Mouse (Mus musculus) intestine, postnatal 0 days (tissue): ENCODE results near the gene Ints1. TPM values are rescaled to one million over a fixed set of nuclear protein-coding genes. Genes with fewer than 3 reads are reported as not detected.
A peak's percentile ranks its signal among the peaks of the same experiment; 100 is the strongest.

Source experiments
- ATAC-seq: fragments of 200-750 bp; cut with Nextera tagmentation; 2 replicates; pipeline ENCODE4 v1.8.0; 2017; ENCODE audit warnings: mild to moderate bottlenecking, moderate TSS enrichment, moderate library complexity
- H3K27ac ChIP-seq: fragments of 300-500 bp; sonication (generic); 2 replicates; pipeline ENCODE4 v1.5.1; 2014; ENCODE audit warnings: mild to moderate bottlenecking, low read depth, low read length, moderate library complexity
- H3K27me3 ChIP-seq: fragments of 300-500 bp; sonication (generic); replicated peaks from 2 replicates; pipeline ENCODE4 v1.6.1; 2014; ENCODE audit warnings: low read length, mixed read lengths; ENCODE audit not compliant: control insufficient read depth, insufficient read depth
- H3K36me3 ChIP-seq: fragments of 300-500 bp; sonication (generic); 2 replicates; pipeline ENCODE4 v1.6.1; 2014; ENCODE audit warnings: mild to moderate bottlenecking, moderate library complexity; ENCODE audit not compliant: control insufficient read depth, insufficient read depth
- H3K4me1 ChIP-seq: fragments of 300-500 bp; sonication (generic); replicated peaks from 2 replicates; pipeline ENCODE4 v1.6.1; 2014; ENCODE audit warnings: antibody characterized with exemption, low read length, mixed read lengths; ENCODE audit not compliant: control insufficient read depth, insufficient read depth
- H3K4me2 ChIP-seq: fragments of 300-500 bp; sonication (generic); replicated peaks from 2 replicates; pipeline ENCODE4 v1.6.1; 2014; ENCODE audit warnings: low read depth, mild to moderate bottlenecking, moderate library complexity
- H3K4me3 ChIP-seq: fragments of 300-500 bp; sonication (generic); 2 replicates; pipeline ENCODE4 v1.5.1; 2014; ENCODE audit warnings: low read depth, low read length
- H3K9ac ChIP-seq: fragments of 300-500 bp; sonication (generic); 2 replicates; pipeline ENCODE4 v1.6.1; 2014; ENCODE audit warnings: mild to moderate bottlenecking, low read depth, low read length
- H3K9me3 ChIP-seq: fragments of 300-500 bp; sonication (generic); 2 replicates; pipeline ENCODE4 v1.6.1; 2016; ENCODE audit warnings: mixed run types; ENCODE audit not compliant: control insufficient read depth
- CTCF ChIP-seq: sonication (generic); IDR thresholded peaks from 2 replicates; pipeline ENCODE4 v1.5.1; 2016; ENCODE audit warnings: low read depth, mild to moderate bottlenecking, control low read depth, antibody characterized with exemption, moderate library complexity
- WGBS: fragments of 180-500 bp; shearing (Covaris S2); extraction: QIAGEN DNeasy Blood & Tissue Kit; methylation state at CpG from one replicate; pipeline ENCODE4 v1.1.7; 2014; 5-methylcytosine and 5-hydroxymethylcytosine counted together
- polyA plus RNA-seq: library from polyadenylated mRNA; unstranded; fragments of >200 nt; fragmentation: Nextera tagmentation; extraction: Ambion mirVana; gene quantifications from 2 replicates; pipeline ENCODE4 v1.2.1, GENCODE M21; 2015

Ints1 gene
- polyA plus RNA-seq, 1 experiment from 2014 or later = 9.9 TPM

- Histone ChIP-seq H3K27me3 (no peaks in the 10 kb centered on the region), H3K4me3 (no peak overlapping the region), H3K9ac (0 out of 2 replicates have a peak overlapping the region, but pooled peaks have one; percentile 18), H3K9me3 (no peaks in the 10 kb centered on the region), H3K4me1 (peaks cover 27% of the 10 kb centered on the region), H3K27ac (peak overlapping the region; percentile 60; the same call in 1 of the 2 replicates), H3K36me3 (no peaks in the 10 kb centered on the region), H3K4me2 (peak overlapping the region; percentile 18)
- WGBS = 47% methylated on average over 8 of the region's 8 CpGs
- no peak for TF ChIP-seq CTCF
- no peak for ATAC-seq
These were observed 44.6 kb downstream of the Ints1 start for GRCm38 (mm10) chr5:139730712-139731486.

GRCm38 (mm10) chr5:139727261-139727660 is 48.2 kb downstream of the Ints1 start:
- Histone ChIP-seq H3K9ac (no peak overlapping the region), H3K9me3 (no peaks in the 10 kb centered on the region), H3K27me3 (no peaks in the 10 kb centered on the region), H3K36me3 (no peaks in the 10 kb centered on the region), H3K4me2 (no peak overlapping the region), H3K4me1 (peaks cover 5% of the 10 kb centered on the region), H3K27ac (no peak overlapping the region), H3K4me3 (no peak overlapping the region)
- TF ChIP-seq CTCF = no peak
- no peak for ATAC-seq
- 67% methylated on average over 11 of the region's 11 CpGs for WGBS

- H3K27ac ChIP-seq = no peak overlapping the region
- ATAC-seq = no peak; the same call in 1 of the 2 replicates
- H3K4me2 ChIP-seq = no peak overlapping the region
- peaks cover 5% of the 10 kb centered on the region; the same call in 1 of the 2 replicates for H3K36me3 ChIP-seq
- no peaks in the 10 kb centered on the region for H3K9me3 ChIP-seq
- no peak overlapping the region for H3K9ac ChIP-seq
- no peak overlapping the region for H3K4me3 ChIP-seq
- 69% methylated on average over 3 of the region's 3 CpGs for WGBS
- no peaks in the 10 kb centered on the region for H3K27me3 ChIP-seq
- TF ChIP-seq CTCF = no peak
- peaks cover 5% of the 10 kb centered on the region for H3K4me1 ChIP-seq
These were observed 49.3 kb downstream of the Ints1 start for GRCm38 (mm10) chr5:139726186-139726585.

GRCm38 (mm10) chr5:139724336-139725116 is 50.9 kb downstream of the Ints1 start:
- no peak overlapping the region for H3K9ac ChIP-seq
- no peak overlapping the region for H3K4me3 ChIP-seq
- H3K27ac ChIP-seq = no peak overlapping the region
- WGBS = 55% methylated on average over 10 of the region's 10 CpGs
- no peaks in the 10 kb centered on the region for H3K9me3 ChIP-seq
- no peak for TF ChIP-seq CTCF
- H3K4me1 ChIP-seq = no peaks in the 10 kb centered on the region
- H3K27me3 ChIP-seq = no peaks in the 10 kb centered on the region
- H3K4me2 ChIP-seq = no peak overlapping the region
- H3K36me3 ChIP-seq = peaks cover 5% of the 10 kb centered on the region; the same call in 1 of the 2 replicates
- no peak for ATAC-seq

- Histone ChIP-seq H3K9ac (no peak overlapping the region), H3K4me2 (no peak overlapping the region), H3K9me3 (no peaks in the 10 kb centered on the region), H3K4me3 (no peak overlapping the region), H3K4me1 (no peaks in the 10 kb centered on the region), H3K27ac (no peak overlapping the region), H3K27me3 (no peaks in the 10 kb centered on the region), H3K36me3 (peaks cover 5% of the 10 kb centered on the region; the same call in 1 of the 2 replicates)
- no peak for ATAC-seq
- 70% methylated on average over 9 of the region's 9 CpGs for WGBS
- TF ChIP-seq CTCF = no peak
These were observed 52.4 kb downstream of the Ints1 start for GRCm38 (mm10) chr5:139723113-139723512.

- Histone ChIP-seq H3K4me3 (no peak overlapping the region), H3K27ac (no peak overlapping the region), H3K4me1 (no peaks in the 10 kb centered on the region), H3K4me2 (no peak overlapping the region), H3K9me3 (no peaks in the 10 kb centered on the region), H3K27me3 (no peaks in the 10 kb centered on the region), H3K36me3 (peaks cover 5% of the 10 kb centered on the region; the same call in 1 of the 2 replicates), H3K9ac (no peak overlapping the region)
- WGBS = 57% methylated on average over 6 of the region's 6 CpGs
- peak; percentile 54 for TF ChIP-seq CTCF
- ATAC-seq = no peak
These were observed 52.8 kb downstream of the Ints1 start for GRCm38 (mm10) chr5:139722709-139723108.
